In the genomic region with DNA sequence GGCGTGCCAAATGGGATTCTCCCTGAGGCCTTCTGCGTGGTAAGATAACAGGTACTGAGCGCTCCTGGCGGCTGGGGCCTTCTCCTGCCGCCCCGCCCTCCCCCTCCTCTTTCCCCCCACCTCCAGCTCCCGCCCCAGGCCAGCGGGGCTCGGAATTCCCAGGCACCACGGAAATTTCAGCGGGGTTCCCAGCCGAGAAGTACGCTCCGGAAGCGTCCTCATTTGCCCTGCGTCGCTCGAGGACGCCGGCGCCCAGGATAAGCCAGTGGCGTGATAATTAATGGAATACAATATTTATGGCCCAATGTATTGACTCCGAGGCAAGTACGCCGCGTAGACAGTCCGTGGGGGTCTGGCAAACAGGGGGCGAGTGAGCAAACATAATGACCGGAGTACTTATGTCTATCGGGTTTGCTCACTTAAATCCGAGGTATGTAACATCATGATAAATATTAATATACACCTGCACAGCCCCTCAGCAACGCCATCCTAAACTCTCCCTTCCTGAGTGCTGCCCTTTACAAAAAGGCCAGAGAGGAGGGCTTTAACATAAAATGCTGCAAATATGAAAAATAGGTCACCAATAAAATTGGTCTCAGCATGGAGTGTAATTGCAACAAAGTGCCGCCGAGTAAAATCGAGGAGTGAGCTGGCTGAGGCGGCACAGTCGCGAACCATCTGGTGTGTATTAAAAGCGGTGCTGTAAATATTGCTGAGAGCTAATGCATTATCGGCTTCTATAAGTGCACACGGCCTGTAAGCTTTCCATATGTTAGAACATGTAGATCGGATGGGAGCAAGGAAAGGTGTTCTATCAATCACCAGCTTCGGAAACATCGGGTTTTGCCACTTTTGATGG, we compare ENCODE assay signal across 9 mouse cellular contexts. TPM values are rescaled to one million over a fixed set of nuclear protein-coding genes. Genes with fewer than 3 reads are reported as not detected.
A peak's percentile ranks its signal among the peaks of the same experiment; 100 is the strongest.
DNase-seq lines count a peak whose midpoint lies in the region; ATAC-seq and TF ChIP-seq lines count a peak whose summit lies in the region.
"Had no signal": no experiment of that assay in that cellular context is flagged by ENCODE, and none has a peak within 500 bp of the region (broad histone marks: within the 10 kb centered on the region; RNA-seq: fewer than 3 reads in every experiment).

No protein-coding gene starts in this region.

- H3K9ac ChIP-seq in intestine, embryonic 15.5 days: no peak overlapping the region

- no peak for TF ChIP-seq POLR2A in olfactory bulb, adult 2 months (IDR thresholded peaks at IDR 0.05; ENCODE audit: insufficient read depth, low read depth, low read length)

- H3K4me2 ChIP-seq in intestine, embryonic 15.5 days (replicated peaks): peak overlapping the region; percentile 47

- WGBS in intestine, embryonic 15.5 days: 2% methylated on average over 44 of the region's 44 CpGs
- 4% methylated on average over 44 of the region's 44 CpGs for WGBS in olfactory bulb, adult 2 months

- no peak for TF ChIP-seq CTCF in olfactory bulb, adult 2 months (IDR thresholded peaks at IDR 0.05; ENCODE audit: insufficient read depth, low read depth, low read length)

- DNase-seq in heart, adult 11 months: peak; percentile 86
- DNase-seq in heart, postnatal 10 days: no peak
- DNase-seq in right cerebral cortex, postnatal 14 days: peak; percentile 41
- DNase-seq in right cerebral cortex, adult 18-20 months: no peak
- no peak for DNase-seq in gastrocnemius, adult 18-20 months (ENCODE audit: low spot score)

- H3K4me1 ChIP-seq in intestine, embryonic 15.5 days (replicated peaks): peaks cover 13% of the 10 kb centered on the region; the same call in 1 of the 2 replicates
- peaks cover 4% of the 10 kb centered on the region; the same call in 1 of the 2 replicates for H3K4me1 ChIP-seq in olfactory bulb, adult 2 months (ENCODE audit: control insufficient read depth, insufficient read depth, low read length)

- no peak overlapping the region for H3K27ac ChIP-seq in intestine, embryonic 15.5 days
- H3K27ac ChIP-seq in olfactory bulb, adult 2 months (ENCODE audit: insufficient read depth, low read depth, low read length): peak overlapping the region; percentile 62

- H3K27me3 ChIP-seq in intestine, embryonic 15.5 days (replicated peaks): peaks cover 78% of the 10 kb centered on the region

- H3K9me3 ChIP-seq in intestine, embryonic 15.5 days: no peaks in the 10 kb centered on the region

- intact Hi-C loops in heart, postnatal 10 days (cut with DNase I): loop anchor here (2.0 to 10.0 kb wide), 2 partner anchors 18 to 1336 kb away; partner anchors contain the start of gene Nr2f1

- no peaks in the 10 kb centered on the region for H3K36me3 ChIP-seq in intestine, embryonic 15.5 days

- peak; percentile 31 for ATAC-seq in intestine, embryonic 15.5 days
- no peak for ATAC-seq in activated CD4-positive, CD25-positive, alpha-beta regulatory T cell, adult 4 months

- peak overlapping the region; percentile 2; the same call in 1 of the 2 replicates for H3K4me3 ChIP-seq in intestine, embryonic 15.5 days (replicated peaks)
- H3K4me3 ChIP-seq in olfactory bulb, adult 2 months (ENCODE audit: insufficient read depth, low read depth, low read length): peak overlapping the region; percentile 37

RNA-seq across cellular contexts. Expression of gene Nr2f1, which starts 18.3 kb away (rescaled TPM):
- total RNA-seq in heart, postnatal 10 days (2021): 1 to 10 TPM; 6.2 to 6.7 TPM
- 1.9 and 2.6 TPM in 2 replicates for polyA plus RNA-seq in intestine, embryonic 15.5 days (2015; fragmentation: Nextera tagmentation; extraction: Ambion mirVana)
- polyA plus RNA-seq in olfactory bulb, adult 2 months (2012; ENCODE audit: insufficient read depth, insufficient read length, low replicate concordance, missing spikeins): not detected in 2 replicates
- polyA plus RNA-seq in activated CD4-positive, CD25-positive, alpha-beta regulatory T cell, adult 4 months (2017; shearing (Covaris generic)): not detected
- total RNA-seq in gastrocnemius, adult 18-20 months (2021): under 1 TPM; 0.64 to 0.83 TPM
- total RNA-seq: neutrophil, adult 5-6 weeks had no signal

Comparison
In these comparisons a context has a peak if more than half of its experiments do, and no peak if none do; other contexts are left out.
1. DNase-seq: peak in heart, adult 11 months (single experiment) and right cerebral cortex, postnatal 14 days (single experiment); none in heart, postnatal 10 days (0 of 2), right cerebral cortex, adult 18-20 months (single experiment) and gastrocnemius, adult 18-20 months (single experiment).